Mouse (Mus musculus) liver (tissue): ENCODE measurements at regions not wholly inside any gene's neighbourhood (a gene's known extent, or its start where the extent isn't known, plus 50 kb on each side); places are given as distances from the start of the nearest gene placed in this dataset.

Experiments
- DNase-seq: peaks from one replicate; pipeline ENCODE4 v3.0.0-alpha.2; 2020; ENCODE audit warnings: mixed read lengths

DNA sequence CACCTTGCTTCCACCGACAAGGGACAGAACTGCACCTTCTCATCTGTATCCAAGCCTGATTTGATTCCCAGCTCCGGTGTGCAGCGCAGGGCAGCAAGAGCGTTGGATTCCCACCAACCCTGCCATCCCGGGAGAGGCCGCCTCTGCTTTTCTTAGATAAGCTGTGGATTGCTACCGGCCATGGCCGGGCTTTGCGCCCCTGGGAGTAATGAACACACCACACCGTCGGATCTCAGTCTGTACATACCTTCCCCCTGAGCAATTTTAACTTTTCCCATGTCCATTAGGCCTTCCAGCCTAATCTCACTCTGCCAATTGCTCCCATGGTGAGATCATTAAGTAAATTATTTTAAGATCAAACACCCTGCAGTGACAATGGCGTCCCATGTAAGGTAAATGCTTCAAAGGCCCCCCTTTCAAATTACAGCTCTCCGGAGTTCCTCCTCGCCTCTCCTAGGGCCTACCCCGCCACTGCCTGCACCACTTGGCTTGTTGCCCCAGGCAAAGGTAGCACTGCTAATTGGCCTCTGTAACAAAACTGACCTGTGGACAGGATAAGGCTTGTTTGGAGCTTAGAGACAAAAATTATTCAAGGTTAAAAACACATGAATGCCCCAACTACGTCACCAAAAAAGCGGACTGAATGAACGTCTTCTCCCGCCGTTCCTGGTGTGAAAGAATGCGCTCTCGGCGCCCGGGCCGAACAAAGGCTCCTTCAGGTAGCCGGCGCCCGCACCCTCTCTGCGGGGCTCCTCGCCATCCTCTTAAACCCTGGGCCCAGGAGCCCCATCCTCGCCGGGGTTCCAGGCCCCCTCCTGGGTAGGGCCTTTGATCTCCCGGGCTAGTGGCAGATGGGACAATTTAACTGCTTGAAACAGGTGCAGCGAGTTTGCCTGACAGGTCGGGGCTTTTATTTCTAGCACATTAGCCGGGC, 228.5 kb upstream of the Sp4 start:
- DNase-seq, result no peak

DNA sequence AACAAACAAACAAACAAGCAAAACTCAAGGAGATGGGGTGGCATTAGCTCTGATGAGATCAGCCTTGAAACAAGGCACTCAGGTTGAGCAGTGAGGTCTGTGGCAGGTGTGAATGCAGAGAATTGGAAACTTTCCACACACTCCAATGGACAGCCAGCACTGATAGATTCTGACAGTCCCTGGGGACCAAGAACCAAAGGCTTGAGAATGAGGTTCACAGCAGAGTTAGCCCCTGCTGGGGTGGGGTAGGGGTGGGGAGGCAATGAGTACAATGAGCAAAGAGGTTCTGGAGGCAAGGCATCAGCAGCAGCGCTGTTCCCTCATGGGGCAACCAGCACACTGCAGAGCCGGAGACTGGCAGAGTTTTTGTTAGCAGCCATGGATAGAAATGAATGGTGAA, 220.5 kb upstream of the Sp4 start:
- DNase-seq, result no peak

DNA sequence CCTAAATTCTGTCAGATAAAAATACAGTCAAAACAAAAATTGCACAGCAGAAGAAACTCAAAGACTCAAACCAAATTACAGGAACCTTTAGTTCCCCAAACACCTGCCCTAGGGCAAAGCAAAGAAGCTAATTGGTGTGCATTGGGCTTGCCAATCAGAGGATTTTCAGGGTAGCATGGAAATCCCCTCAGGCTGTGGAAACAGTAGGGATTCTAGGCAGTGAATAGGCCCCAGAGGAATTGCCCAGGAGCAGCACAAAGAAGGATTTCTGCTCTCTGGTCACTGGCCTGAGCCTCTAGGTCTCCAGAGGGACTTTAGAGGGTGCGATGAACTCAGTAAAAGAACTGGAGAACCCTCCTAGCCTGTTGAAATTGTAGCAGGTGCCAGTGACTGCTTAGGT, 220.1 kb upstream of the Sp4 start:
- no peak for DNase-seq

DNA sequence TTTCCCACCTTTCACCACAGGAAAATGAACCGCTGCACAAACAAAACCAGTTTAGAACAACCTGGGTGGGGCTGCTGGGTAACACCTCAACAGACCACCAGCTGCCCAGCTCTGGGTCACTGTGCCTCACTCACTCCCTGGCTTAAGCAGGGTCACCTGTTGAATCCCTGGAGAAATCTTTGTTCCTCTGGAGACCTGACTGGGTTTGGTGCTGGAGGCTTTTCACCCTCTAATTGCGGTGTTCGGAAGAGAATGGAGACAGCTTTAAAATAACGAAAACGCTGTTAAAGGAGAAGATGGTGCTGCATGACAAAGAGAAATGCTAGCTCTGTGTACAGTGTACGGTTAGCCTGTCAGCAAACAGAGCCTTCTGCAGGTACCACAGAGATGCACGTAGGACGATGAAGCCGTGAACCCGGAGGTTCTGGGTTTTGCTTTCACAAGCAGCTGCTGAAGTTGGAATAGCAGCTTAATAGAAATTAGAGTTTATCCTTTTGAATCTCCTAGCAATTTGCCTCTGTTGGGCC, 218.6 kb upstream of the Sp4 start:
- DNase-seq, result no peak

DNA sequence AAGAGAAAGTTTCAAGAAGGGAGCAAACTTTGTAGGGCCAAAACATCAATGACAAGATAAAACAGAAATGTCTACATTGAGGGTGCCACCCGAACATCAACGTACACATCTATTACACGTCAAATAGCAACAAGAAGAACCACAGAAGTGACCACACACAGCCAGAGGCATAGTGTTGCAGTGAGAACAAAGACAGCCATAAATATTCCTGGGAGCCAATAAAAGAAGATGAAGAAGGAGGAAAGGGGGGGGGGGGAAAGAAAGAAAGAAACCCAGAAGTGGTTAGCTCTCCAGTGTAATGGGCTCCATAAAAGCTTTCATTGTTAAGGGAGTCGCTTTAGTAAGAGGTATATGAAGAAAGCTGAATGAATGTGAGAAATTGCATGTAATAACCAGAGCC, 209.7 kb upstream of the Sp4 start:
- no peak for DNase-seq

DNA sequence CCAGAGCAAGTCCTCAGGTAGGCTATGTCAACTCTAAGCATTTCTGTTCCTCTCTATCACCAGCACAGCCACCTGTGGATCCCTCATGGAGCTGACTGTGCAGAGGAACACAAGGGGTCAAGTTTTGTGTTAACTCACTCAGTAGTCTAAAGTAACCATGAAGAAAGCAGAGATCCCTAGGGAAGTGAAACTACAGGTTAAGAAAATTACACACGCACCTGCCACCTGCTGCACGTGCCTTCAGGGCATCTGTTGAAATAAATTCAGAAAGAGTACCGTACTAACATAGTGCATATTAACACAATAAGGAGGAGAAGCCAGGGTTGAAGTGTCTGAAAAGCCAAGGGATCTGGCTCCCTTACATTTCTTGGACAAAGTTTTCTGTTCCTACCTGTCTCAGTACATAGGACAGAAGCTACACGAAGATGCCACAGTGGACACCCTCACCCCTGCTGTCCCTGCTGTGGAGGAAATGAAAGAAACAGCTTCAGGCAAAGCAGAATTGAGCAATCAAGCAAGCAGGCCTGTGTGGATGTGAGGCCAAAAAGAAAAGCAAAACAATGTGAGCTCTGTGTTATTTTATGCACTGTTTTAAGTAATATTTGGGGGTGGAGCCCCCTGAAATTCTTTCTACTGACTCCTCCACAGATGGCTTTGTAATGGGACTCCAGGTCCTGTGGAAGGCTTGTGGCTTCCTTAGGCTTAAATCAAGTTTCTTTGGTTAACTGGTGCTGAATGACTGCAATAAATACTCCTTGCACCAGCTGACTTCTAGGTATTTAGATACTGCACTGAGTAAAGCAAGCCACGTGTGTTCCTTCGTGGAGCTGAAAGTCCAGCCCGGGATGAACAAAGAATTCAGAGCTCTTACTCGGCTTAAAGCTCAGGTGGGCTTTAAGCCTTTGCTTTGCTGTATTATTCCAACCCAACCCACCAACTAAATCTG, 208.0 kb upstream of the Sp4 start:
- DNase-seq, result no peak

DNA sequence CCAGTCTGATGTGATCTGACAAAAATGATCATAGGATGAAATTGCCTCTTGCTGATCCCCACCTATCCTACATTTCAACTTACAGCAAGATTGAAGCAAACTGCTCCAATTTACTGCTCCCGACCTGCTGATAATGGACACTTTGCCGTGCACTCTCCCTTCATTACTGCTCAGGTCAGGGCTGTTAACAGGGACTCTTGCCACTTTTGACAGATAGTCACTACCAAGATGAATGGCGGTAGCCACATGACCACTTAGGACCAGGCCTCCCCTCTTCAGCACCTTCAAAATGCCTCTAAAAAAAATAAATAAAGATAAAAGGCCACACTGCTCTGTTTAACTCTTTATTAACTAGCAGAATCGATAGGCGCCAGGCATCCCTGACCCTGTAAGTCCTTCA, 199.2 kb upstream of the Sp4 start:
- DNase-seq, result no peak

DNA sequence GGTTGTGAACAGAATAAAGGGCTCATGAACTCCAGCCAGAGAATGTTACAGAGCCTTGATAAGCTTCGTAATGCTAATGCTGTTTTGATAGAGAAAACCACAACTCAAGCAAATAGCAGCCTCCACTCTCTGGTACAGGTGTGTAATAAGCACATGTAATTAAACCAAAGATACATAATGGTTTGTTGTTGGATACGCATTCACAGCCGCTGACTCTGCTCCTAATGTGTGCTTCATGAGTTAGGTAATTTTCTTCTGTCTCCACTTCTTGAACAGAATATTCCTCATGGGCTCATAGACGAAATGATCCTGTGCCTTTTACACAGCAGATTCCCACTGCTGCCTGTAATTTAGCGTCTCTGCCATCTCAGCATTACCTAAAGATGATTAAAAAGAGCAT, 186.8 kb upstream of the Sp4 start:
- no peak for DNase-seq

DNA sequence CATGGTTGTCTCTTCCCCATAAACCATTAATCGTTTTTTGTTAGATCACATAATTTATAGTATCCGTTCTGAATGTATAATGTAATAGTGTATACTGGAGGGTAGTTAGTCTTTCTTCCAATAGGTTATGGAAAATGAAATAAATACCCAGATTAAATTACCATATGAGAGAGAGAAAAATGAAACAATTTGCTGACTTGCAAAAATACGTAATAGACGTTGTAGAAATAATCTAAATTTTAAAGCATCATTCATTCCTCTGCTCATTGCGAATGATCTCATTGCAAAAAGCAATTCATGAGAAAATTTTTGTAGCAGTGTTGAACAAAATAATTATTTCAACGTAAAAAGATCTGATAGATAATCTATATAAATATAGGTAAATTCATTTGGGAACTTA, 185.2 kb upstream of the Sp4 start:
- DNase-seq, result no peak

DNA sequence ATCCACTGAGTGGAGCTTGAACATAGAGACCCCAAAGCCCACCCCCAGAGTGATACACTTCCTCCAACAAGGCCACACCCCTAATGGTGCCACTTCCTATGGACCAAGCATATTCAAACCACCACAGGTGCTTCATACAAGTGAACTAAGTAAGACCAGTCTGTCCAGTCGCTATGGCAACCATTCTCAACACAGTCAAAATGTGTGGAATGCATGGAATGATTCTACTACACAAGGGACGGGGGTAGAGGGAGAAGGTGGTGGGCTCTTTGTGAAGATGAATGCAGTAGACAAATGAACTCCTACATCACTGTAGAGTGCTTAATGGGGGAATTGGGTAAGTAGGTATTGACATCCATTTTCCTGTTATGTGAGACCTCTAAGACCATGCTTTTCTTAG, 180.1 kb upstream of the Sp4 start:
- DNase-seq, result no peak

DNA sequence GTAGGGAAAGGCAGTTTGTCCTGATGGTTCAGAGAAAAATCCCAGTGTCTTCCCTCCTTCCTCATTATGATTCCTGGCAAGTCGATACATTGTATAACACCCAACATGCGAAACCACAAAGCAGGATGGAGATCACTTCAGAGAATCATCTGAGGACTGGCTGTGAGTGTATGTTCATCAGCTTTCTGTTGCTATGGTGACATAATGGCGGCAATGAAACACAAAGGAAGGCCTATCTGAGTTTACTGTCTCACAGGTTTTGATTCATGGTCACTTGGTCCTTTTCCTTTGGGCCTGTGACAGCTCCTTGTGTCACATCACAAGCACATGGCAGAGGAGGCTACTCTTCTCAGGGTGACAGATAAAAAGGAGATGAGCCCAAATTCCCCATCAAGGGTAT, 173.5 kb upstream of the Sp4 start:
- no peak for DNase-seq

DNA sequence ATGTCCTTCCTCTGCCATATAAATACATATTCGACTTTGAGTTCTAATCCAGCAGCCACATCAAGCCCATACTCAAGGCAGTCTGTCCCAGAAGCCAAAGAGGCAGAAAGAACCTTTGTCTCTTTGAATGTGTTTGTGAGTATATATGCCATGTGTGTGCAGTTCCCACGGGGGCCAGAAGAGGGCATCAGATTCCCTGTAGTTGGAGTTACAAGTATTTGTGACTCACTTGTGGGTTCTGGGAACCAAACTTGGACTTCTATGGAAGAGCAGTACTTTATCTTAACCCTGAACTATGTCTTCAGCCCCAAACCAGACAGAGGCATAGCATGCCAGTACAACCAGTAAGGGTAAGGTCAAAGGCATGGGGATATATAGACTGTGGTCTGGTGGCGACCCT, 165.6 kb upstream of the Sp4 start:
- no peak for DNase-seq

DNA sequence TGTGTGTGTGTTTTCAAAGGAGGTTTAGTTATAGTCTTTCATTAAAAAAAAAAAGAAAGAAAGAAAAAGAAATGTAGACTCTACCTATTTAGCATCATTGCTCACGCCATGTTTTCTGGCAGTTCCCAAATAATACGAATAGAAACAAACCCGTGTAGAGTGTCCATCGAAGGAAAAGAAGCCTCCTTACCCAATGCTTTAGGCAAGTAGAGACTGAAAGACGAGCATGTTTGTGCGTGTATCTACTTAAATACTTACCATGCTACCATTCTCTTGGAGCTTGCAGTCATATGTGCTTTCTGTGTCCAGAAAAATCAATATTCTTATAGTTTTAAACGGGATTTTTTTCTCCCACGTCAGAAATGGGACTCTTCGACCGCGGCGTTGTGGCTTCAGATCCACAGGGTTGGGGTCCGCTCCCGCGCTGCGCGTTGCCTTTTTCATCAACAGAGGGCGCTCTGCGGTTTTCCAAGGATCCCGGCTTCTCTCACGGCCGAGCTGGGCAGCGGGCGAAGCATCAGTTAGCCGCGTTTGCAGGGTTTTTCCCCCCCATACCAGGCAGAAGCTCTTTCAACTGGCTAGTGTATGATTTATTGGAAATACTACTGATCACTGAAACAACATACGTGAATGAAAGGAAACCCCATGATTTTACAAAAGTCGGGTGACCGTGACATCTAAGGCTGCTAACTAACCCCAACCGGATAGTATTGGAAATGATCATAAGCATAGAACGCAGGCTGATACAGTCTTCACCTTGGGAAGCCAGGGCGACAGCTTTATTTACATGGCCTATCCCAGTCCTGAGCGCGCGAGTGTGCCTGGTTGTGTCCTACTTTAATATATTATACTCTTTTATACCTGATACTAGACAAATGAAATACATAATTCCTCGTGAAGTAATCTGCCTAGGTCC, 156.5 kb upstream of the Sp4 start:
- DNase-seq, result peak; percentile 61

DNA sequence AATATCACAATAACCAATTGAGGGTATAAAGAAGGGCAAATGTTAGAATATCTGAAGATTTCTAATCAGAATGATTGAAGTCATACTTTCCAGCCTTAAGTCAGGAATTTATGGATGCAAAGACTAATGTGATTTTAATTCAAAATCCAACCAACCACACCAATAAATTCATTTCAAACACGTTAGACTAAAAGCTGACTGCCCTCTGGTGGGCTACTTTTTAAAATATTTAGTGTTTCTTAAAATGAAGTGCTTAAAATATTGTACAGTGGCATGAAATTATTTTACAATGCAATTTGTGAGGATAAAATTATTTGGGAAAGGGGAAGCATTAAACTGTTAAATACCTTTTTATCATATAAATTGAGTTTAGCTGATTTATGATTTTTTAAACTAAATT, 154.4 kb upstream of the Sp4 start:
- no peak for DNase-seq

DNA sequence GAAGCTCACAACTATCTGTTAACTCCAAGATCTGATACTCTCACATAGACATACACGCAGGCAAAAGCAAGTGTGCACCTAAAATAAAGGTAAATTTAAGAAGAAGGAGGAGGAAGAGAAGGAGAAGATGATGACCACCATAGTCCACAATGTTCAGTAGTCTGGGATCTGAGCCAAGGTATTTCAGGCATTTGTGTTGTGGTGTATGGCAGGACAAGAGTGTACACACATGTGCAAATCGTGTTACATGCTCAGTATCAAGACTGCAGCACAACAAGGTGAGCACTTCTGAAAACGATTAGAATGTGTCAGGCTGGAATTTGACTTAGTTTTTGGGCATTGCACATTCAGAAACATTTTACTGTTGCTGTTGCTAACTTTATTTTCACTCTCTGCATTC, 138.4 kb upstream of the Sp4 start:
- no peak for DNase-seq

DNA sequence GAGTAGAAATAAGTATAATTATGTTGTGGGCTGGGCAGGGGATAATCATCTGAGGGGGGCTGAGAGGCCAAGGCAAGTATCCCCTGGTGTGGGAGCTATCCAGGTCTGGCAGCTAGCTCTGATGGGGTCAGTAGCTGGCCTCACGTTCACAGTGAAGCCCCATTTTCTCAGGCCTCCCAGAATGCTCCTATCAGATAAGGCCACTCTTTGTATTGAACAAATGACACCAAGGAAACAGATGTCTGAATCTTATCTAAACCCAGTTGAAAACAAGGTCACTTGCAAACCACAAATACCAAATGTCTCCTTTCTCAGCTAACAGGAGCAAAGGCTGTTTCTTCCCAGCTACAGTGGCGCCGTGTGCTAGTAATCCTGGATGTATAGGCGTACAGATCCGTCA, 137.6 kb upstream of the Sp4 start:
- no peak for DNase-seq

DNA sequence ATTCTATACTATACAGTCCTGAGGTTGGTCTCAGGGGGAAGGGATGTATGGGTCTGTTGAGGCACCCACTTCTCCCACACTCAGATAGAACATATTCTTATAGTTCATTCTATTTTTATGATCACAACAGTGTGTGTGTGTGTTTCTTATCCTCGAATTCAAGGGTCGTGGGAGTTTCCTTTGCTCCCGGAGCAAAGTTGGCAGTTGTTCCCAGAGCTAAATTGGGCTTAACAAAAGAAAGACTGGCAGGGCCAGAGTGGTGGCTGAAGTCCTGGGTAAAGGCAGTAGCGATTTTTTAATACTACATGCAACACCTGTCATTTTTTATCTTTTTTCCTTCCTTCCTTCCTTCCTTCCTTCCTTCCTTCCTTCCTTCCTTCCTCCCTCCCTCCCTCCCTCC, 131.5 kb upstream of the Sp4 start:
- DNase-seq, result no peak

DNA sequence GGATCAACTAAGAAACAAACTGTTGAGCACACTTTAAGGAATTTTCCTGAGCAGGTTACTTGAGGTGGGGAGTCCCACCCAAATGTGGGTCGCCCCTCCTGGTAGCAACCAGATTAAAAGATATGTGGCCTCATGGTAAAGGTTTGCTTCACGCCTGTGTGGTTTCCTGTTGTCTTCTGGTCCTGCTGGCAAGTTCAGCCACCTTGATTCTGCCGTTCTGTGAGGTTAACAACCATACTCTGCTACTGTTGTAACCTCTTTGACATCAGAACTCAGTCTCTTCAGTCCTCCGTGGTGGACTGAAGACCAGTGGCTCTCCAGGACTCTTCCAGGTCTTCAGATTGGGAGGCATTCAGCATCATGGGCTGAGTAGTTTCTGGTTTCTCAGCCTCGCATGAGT, 127.1 kb upstream of the Sp4 start:
- no peak for DNase-seq

DNA sequence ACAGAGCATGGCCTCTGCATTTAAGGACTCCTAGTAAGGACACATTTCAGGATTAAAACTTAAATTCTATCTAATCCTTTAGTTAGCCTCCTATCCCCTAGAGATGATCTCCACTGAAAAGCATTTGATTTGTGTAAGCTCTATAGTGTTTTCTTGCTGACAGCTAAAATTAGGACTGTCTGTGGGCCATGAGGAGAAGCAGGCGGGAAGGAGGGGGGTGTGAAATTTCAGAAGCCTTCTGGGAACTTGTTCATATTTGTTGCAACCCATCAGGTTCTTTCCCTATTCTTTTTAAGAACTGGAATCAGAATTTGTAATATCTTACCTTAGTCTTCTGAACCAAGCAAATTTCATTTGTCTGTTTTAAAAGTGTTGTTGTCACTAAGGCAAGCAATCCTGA, 114.7 kb upstream of the Sp4 start:
- DNase-seq, result no peak

DNA sequence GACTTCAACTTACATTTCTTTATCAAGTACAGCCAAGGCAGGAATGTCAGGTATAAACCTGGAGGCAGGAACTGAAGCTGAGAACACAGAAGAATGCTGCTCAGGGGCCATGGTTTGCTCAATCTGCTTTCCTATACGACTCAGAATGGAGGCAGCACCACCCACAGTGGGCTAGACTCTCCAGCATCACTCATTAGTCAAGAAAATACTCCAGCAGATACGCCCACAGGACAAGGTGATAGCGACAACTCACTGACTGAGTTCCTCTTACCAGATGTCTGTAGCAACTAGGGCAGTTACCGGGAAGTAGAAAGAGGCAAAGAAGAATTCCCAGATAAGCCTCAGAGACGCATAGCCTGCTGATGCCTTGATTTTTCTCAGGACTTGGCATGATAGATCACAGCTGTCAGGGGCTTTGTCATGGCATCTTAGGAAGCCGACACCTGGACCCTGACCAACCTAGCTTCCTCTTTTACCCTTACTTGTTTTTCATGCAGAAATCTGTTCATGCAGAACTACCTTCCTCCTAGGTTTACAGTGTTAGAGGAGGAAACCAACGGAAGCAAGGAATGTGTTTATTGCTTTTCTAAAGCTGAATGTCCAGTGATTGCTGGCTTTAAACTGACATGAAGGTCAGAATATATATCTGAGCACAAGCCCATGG, 110.7 kb upstream of the Sp4 start:
- no peak for DNase-seq

DNA sequence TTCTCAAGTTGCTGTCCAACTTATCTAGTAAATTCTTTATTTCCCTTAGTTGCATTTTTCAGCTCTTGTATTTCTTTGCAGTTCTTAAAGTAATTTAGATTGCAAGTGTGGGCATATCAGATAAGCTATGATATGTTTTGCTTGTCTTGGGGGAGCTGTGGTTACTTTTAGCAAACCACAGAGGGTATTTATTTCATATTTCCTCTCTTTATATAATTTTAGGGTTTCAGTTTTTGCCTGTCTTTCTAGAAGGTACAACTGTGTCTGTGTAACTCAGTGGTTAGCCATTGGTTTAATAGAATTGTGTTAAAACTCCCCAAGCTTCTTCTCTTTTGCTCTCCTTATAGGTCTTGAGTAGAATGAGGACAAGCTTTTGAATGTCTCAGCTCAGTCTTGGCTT, 109.7 kb upstream of the Sp4 start:
- no peak for DNase-seq

DNA sequence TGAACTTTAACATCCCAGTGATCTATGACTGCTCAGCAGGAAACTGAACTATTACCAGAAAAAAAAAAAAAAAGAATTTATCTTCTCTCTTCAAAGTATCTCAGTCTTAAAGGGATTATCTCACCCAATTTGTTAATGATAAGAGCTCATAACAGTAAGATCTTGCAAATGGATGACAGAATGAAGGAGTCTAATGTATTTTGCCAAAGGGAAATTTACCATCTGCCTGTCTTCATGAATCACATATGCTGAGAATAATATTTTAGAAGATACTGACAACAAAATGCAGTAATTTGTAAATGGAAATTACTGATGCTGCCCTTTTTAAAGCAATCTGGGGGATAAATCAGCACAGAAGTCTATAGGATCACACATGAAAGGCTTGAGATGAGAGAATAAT, 103.9 kb upstream of the Sp4 start:
- DNase-seq, result no peak
